Mouse (Mus musculus): ENCODE data around the gene Wdr81.

Wdr81 gene

DNA sequence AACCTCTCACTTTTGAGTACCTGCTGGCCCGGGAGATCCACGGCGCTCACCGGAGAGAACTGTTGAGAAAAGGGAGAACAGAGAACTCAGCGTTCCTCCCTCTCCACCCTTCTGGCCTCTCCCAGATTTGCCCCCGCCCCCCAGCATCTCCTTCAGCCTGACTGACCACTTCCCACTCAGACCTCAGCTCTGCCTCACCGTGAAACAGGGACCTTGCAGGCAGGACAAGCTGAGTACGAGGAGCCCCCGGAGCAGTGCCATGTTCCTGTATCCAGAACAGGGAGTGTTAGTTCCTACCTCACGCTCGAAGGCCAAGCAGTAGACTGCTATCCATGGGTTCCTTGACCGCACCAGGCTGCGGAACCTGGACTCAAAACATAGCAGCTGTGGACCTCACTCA lies 16.3 kb downstream of the Wdr81 start:
- no peak for DNase-seq (ENCODE audit: low spot score)

DNA sequence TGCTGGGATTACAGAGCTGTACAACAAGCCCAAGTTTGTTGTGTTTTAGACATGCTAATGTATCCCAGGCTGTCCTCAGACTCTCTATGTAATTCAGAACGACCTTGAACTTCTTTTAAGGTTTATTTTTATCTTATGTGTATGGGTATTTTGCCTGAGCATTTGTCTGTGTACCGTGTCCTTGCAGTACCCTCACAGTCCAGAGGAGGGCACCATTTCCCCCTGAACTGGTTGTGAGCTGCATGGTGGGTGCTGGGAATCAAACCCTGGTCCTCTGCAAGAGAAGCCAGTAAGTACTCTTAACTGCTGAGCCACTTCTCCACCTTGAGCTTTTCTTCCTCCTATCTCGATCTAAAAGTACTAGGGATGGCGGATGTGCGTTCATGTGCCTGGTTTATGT lies 20.4 kb downstream of the Wdr81 start:
- DNase-seq (ENCODE audit: low spot score): no peak

DNA sequence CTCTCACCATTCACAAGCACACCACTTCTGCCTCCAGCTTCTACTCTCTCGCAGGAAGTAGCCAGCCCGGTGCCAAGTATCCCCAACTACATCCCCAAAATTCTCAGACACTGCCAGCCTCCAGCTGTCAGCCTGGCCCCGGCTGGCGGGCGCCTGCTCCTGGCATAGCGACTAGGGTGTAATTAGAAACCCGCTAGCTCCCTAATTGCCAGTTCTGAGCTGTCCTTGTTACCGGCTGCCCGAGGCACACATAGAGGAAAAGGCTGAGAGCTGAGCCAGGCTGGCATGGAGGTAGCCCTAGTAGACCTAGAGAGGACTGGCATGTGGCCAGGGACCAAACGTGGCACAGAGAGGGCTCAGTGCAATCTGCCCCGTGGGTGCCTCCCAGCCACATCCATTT lies 23.2 kb downstream of the Wdr81 start:
- DNase-seq (ENCODE audit: low spot score): peak; percentile 38

DNA sequence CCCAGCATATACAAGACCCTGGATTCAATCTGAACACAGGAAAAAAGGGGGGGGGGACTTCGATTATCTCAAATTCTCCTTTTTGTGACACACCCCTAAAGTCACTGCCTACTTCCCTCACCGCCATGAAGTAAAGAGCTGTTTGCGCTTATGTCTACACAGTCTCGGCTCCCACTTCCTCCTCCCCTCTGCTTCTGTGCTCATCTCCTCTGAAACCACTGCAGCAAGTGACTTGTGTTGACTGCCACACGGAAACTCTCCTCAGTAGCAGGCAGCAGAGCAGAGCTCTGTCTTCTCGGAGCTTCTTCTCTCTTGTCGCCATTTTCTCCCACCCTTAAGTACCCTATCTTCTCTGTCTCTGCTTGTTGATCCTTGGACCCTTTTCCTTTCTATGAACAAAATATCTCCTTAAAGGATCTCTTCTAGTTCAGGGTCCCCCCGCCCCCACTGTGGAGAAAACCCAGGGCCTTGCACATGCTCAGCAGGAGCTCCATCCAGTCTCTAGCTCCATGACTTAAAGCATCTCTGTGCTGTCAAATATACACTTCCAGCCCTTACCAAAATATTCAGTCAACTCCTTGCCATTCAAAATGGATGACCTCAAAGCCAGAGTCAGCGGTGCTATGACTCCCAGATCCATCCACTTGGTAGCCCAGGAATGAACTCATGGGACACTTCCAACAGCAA lies 25.4 kb downstream of the Wdr81 start:
- no peak for DNase-seq (ENCODE audit: low spot score)

DNA sequence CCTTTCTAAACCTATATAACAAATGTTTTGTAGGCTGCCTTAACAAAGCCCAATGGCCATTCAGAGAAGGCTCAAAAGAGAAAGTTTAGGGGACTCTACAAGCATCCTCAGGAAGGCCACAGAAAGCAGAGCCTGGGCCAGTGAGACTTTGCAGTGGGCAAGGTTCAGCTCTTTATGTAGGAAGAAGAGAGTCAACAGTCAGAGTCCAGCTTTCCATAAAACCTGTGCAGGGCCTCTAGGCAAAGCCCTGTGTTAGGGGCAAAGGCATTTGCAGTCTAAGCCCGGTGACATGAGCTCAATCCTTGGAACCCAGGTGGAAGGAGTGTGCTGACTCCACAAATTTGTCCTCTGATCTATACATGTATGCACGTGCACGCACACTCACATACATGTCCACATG lies 30.1 kb downstream of the Wdr81 start:
- DNase-seq (ENCODE audit: low spot score): no peak

DNA sequence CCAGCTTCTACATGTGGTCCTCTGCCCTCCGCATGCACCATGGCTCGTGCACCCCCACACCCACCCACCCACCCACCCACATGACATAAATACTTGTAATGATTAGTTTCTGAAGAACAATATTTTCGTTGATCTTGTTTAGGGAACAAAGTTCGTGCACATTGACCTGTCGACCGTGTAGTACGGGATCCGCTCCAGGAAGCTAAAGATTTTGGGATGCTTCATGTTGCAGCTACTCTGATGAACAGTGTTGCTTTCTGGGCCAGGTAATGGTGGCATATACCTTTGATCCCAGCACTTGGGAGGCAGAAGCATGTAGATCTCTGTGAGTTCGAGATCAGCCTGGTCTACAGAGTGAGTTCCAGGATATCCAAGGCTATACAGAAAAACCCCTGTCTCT lies 30.5 kb downstream of the Wdr81 start:
- DNase-seq (ENCODE audit: low spot score): no peak

DNA sequence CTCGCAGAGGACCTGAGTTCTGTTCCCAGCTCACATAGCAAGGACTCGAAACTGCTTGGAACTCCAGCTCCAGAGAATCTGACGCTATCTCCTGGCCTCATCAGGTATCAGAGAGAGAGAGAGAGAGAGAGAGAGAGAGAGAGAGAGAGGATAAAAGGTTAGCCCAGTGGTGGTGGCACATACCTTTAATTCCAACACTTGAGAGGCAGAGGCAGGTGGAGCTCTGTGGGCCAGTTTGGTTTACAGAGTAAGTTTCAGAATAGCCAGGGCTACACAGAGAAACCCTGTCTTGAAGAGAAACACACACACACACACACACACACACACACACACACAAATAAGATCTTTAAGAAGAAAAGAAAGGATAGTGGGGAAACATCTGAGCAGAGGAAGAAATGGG lies 31.4 kb downstream of the Wdr81 start:
- DNase-seq (ENCODE audit: low spot score): no peak

DNA sequence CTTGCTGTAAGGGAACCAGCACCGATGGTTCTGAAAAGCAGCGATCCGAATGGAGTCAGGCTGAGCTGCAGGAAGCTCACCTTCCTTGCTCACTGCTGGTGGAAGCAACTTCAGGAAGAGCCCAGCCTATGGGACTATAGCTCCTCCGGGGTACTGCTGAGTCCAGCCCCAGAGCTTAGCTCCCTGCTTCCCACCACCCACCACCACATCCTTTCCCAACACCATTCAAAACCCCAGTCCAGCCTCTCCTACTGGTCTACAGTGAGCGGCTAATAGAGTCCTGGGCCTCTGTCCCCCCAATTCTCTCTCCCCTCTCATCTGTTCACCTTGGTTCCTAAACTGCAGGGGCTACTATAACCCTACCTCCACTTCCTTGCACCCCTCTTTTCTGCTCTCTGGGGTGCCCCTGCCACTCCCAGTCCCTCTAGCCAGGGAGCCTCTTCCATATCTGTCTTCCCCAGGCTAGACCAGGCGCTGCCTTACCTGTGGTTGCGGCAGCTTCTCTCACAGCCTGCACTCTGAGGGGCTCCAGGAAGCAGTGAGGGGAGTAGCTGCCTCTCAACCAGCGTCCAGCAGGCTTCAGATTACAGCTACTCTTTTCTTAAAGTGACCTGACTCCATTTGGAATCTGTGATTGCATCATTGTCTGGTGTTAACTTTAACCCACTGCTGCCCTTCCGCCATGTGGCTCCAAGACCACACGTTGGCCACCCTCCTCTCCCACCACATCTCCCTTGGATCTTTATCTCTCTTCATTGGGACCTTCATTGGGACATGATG lies 32.3 kb downstream of the Wdr81 start, which contains the start of gene Serpinf1:
TSS of gene Serpinf1 (minus strand) at position 689 of the 780 bp plus-strand sequence.
- DNase-seq (ENCODE audit: low spot score): no peak

DNA sequence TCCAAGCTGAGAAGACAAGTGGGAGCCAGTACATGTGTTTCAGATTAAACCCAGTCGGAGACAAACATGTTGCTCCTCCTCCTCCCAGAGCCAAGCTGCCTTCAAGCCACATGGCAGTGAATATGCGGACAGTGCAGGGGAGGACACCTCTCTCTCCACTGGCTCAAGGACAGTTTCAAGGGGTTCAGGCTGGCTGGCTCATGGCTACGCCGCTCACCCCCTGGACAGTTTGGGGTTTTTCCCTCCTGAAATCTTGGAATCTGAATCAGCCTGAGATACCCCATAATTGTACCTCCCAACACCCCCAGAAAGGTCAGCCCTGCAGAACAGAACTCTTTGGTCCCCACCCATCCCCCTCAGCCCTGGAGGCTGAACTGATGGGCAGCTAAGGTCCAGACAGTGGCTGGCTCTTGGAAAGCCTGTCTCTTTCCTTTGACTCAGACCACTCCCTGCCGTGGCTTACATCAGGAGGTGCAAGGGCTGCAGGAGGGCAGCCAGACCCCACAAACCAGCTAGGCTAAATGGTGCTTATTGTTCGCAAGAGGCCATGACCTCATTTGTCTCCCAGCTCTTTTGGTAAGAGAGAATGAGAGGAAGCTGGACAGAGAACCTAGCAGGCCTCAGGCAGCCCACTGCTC lies 33.0 kb downstream of the Wdr81 start:
- DNase-seq (ENCODE audit: low spot score): no peak

DNA sequence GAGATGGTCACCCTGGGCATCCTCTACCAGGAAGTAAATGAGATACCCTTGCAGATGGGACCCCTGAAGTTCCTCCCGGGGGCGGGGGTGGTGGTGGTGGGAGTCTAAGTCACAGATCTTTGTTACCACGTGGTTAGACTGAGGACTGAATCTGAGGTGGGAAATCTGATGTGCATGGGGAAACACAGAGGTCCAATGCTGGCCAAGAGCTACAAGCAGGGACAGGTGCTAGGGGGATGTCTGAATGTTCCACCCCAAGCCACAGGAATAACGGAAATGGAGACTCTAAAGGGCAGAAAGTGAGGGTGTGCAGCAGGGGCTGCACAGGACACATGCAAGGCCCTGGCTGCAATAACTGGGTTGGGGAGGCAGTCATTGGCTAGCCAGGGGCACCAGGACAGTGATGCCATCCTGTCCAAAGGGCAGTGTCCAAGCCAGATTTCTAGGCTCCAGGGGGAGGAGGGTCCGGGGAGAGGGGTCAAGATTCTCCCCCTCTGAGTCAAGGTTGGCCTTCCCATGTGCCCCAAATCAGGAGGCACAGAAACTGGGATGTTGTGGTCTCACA lies 33.6 kb downstream of the Wdr81 start:
- DNase-seq (ENCODE audit: low spot score): no peak

DNA sequence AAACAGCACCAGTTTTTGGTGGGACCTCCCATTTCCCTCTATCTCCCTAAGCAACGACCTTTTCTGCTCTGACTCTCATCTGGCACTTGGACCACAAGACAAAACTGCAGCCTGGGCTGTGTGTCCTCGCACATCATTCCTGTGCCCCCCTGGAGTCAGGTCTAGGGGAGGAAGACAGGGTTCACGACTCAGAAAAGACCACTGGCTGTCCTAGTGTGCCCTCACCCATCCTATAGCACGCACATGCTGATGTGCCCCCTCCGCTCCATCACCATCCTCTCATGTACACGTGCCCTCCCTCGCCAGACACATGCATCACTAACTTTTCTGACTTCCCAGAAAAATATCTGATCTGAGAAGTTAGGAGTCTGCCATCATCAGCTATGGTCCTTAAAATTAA lies 34.5 kb downstream of the Wdr81 start:
- no peak for DNase-seq (ENCODE audit: low spot score)

DNA sequence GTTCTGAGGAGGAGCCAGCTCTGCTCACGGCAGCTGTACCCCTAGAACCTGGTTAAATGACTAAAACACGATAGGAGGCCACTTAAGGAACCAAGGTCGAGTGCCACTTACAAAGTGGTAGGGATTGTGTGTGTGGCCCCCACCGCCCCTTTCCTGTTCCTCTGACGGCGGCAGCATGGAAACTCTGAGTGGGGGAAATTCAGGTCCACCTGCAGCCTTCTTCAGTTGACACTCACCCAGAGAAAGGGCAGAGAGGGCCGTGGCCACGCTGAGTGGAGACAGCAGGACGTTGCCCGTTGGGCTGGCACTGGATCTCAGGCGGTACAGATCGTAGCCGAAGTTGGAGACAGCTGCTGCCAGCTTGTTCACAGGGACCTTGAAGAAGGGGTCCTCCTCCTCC lies 38.5 kb downstream of the Wdr81 start:
- no peak for DNase-seq (ENCODE audit: low spot score)

DNA sequence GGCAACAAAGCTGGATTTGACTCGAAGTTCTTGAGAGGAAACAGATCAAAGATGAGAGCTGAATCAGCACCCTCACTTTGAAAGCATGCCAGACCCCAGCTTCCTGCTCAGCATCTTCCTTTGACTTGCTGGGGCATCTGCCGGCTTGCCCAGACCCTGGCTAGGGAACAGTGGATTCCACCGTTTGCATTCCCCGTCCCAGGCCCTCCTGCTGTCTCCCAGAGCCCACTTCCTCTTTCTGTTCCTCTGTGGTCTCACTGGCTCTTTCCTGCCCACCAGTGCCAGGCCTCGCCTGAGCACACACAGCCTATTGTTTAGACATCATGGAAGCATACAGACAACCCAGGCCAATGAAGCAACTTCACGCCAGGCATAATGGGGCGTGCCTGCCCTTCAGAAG lies 39.4 kb downstream of the Wdr81 start:
- no peak for DNase-seq (ENCODE audit: low spot score)

DNA sequence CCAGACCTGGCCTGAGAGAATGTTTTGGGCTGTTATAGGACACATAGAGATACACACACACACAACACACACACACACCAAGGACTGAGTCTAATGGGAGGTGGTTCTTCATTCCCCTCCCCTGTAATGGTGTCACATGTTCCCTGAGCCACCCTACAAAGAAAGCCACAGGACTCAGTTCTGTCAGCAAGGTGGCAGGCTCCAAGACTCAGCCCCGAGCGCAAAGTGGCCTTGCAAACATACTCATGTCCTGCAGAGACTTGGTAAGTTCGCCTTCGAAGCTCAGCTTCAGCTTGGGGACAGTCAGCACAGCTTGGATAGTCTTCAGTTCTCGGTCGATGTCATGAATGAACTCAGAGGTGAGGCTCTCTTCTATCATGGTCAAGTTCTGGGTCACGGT lies 43.9 kb downstream of the Wdr81 start:
- no peak for DNase-seq (ENCODE audit: low spot score)

DNA sequence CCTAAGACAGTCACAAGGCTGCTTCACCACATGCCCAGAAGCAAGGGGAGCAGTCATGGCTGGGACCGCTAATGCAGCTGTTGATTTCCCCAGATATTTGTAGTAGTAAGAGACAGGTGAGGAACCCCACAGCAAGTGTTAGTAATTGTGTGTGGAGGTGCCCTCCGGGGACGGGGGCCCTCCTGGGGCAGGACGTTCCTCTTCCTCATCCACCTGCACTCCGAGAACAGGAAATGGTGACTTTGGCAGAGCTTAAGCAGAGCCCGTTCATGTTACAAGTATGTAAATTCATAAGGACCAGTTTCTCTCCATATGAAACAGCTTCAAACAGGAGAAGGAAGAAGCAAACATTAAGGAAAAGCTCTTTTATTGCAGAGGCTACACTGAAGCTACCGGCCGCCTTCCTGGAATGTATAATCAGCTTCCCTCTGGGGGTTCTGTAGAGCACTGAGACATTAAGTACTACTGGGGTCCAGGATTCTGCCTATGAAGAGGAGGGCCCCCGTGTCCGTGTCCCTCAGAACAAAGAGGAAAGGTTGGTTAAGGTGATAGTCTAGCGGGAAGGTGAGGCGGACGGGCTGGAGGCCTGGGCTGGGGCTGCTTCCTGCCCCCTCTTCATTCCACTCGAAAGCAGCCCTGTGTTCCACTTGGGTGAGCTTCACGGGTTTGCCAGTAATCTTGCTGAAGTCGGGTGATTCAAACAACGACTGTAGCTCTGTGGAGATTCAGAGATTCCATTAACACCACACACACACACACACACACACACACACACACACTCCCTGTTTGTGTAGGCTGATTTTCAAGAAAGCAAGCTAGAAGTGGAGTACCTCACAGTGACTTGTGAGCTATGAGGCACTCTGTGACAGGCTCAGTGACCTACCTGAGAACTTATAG lies 44.6 kb downstream of the Wdr81 start:
- DNase-seq (ENCODE audit: low spot score): no peak

DNA sequence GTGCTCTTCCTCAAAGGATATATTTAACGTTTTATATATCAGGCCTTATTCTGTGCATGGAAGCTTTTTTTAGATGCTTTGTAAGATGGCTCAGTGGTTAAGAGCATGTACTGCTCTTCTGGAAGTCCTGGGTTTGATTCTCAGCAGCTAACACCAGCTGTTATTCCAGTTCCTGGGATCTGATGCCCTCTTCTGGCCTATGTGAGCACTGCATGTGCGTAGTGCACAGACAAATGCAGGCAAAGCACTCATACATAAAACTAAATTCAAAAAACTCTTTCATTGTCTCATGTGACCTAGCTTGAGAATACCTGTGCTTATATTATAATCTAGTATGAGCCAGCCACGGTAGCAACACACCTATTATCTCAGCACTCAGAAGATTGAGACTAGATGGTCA lies 47.7 kb downstream of the Wdr81 start:
- no peak for DNase-seq (ENCODE audit: low spot score)

DNA sequence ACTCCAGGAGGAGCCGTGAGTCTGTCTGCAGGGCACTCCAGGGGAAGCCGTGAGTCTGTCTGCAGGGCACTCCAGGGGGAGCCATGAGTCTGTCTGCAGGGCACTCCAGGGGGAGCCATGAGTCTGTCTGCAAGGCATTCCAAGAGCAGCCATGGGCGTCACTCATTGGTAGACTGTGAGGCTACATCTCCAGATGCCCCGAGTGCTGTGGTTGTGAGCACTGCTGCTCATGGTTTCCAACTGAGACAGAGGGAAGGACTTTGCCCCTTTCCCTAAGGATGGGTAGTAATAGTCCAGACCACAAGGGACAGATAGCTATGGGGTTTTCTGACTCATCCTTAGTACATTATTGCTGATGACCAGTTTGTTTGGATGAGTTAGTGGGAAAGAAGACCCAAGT lies 48.4 kb downstream of the Wdr81 start:
- no peak for DNase-seq (ENCODE audit: low spot score)

DNA sequence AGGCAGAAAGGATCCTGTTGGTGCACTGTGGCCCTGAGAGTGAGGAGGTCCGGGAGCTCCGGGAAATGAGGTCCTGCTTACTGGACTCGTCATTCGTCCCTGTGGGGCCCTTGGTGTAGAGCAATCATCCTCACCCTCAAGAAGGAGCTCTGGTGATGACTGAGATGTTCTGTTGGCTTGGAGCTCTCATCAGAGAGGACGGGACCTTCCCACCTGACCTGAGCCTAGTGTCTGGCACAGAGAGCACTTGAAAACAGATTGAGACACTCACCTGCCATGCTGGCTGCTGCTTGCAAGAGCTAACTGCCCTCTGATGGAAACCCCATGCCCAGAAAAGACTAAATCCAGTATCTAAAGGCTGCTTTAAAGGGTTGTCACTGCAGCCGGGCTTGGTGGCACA lies 49.7 kb downstream of the Wdr81 start:
- DNase-seq (ENCODE audit: low spot score): no peak

DNA sequence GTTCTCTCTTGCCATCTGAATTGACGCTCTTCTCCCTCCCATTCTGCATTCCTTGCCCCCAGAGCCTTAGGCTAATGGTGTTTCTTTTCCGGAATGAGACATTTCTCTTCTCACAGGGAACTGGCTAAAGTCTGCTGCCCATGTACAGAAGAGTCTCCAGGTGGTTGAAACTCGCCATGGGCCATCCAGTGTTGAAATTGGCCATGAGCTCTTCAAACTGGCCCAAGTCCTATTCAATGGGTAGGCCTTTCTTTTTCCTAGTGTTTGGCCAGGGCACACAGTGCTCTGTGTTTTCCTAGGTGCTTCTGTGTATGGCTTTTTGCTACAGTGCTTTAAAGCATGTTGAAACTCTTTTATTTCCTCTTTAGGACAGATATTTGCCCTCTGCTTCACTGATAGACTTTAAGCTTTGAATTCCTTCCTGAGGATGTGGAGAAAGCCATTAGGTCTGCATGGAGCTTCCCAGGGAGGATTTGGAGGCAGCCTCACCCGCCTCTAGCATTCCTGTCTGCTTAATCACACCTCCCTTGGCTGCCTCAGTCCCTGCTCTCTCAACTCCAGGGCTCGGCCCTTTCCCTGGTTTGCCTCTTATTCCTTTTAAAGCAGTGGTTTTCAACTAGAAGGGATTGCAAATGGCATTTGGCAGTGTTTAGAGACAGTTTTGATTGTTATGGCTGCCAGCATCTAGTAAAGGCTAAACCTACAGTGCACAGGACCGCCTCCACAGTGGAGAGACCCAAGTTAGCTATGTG lies 51.0 kb downstream of the Wdr81 start:
- DNase-seq (ENCODE audit: low spot score): no peak

DNA sequence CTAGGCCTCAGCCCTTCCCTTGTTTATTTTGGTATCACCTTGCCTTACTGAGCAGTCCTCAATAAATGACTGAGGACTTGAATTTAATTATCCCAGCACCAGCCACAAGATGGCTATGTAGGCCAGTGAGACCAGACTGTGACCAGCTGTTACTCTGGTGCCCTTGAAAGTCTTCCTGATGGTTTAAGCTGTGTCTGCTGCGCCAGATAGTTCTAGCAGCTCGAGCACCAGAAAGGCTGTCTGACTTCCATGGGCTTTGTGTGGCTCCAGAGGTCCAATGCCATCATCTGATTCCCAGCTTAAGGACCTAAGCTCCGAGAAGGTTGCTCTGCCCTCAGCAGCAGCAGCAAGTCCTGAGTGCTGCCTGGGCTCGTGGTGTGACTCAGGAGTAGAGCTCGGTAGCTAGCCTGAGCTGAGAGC lies 52.2 kb downstream of the Wdr81 start:
- peak; percentile 70 for DNase-seq (ENCODE audit: low spot score)

DNA sequence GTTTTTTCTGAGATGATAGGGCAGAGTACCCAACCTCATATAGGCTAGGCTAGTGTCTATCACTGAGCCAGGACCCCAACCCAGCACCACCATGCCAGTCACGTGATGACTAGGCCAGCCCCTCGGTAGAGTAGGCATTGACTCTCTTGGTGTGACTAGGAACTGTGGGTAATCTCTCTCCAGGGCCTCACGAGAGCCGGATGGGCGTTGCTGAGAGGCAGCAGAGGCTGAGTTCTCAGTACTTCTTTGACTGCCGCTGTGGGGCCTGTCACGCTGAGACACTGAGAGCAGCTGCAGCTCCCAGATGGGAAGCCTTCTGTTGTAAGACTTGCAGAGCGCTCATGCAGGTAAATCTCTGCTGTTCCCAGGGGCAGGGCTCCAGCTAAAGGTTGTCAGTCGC lies 54.4 kb downstream of the Wdr81 start:
- no peak for DNase-seq (ENCODE audit: low spot score)

Measured in layer of hippocampus, adult 9-10 months (tissue).